ENCODE assay signal across 8 mouse cellular contexts in genomic region chr19:10204616-10205001, GRCm38 (mm10). TPM values are rescaled to one million over a fixed set of nuclear protein-coding genes. Genes with fewer than 3 reads are reported as not detected.
DNase-seq lines count a peak whose midpoint lies in the region; ATAC-seq lines count a peak whose summit lies in the region.

No protein-coding gene starts in this region.

- peak overlapping the region; percentile 66 for H3K4me3 ChIP-seq in hindbrain, embryonic 15.5 days
- peak overlapping the region; percentile 97 for H3K4me3 ChIP-seq in liver, embryonic 12.5 days

- no peaks in the 10 kb centered on the region for H3K9me3 ChIP-seq in hindbrain, embryonic 15.5 days
- no peaks in the 10 kb centered on the region for H3K9me3 ChIP-seq in liver, embryonic 12.5 days (replicated peaks)

- peak overlapping the region; percentile 81 for H3K27ac ChIP-seq in hindbrain, embryonic 15.5 days (replicated peaks)
- H3K27ac ChIP-seq in liver, embryonic 12.5 days = peak overlapping the region; percentile 97

- H3K9ac ChIP-seq in hindbrain, embryonic 15.5 days = peak overlapping the region; percentile 75
- peak overlapping the region; percentile 97 for H3K9ac ChIP-seq in liver, embryonic 12.5 days

- WGBS in hindbrain, embryonic 15.5 days = 1% methylated on average over 5 of the region's 5 CpGs
- WGBS in liver, embryonic 12.5 days (ENCODE audit: insufficient replicate concordance) = under 1% methylated on average over 5 of the region's 5 CpGs

- H3K27me3 ChIP-seq in hindbrain, embryonic 15.5 days = no peaks in the 10 kb centered on the region
- H3K27me3 ChIP-seq in liver, embryonic 12.5 days (replicated peaks) = no peaks in the 10 kb centered on the region

- H3K4me1 ChIP-seq in hindbrain, embryonic 15.5 days (replicated peaks) = peaks cover 16% of the 10 kb centered on the region
- H3K4me1 ChIP-seq in liver, embryonic 12.5 days = peaks cover 42% of the 10 kb centered on the region

- ATAC-seq in monocyte, adult 5-6 weeks (replicated peaks; ENCODE audit: insufficient number of reproducible peaks, low FRiP score, low TSS enrichment, poor library complexity, severe bottlenecking) = no peak
- peak; percentile 64 for ATAC-seq in erythroid progenitor cell, adult 5-6 weeks (replicated peaks; ENCODE audit: low FRiP score, poor library complexity, severe bottlenecking)
- peak; percentile 25; the same call in 1 of the 2 replicates for ATAC-seq in hindbrain, embryonic 15.5 days (ENCODE audit: low FRiP score, low read depth)
- ATAC-seq in liver, embryonic 12.5 days = no peak

- H3K4me2 ChIP-seq in hindbrain, embryonic 15.5 days = peak overlapping the region; percentile 82
- peak overlapping the region; percentile 80 for H3K4me2 ChIP-seq in liver, embryonic 12.5 days

- DNase-seq in monocyte, adult 2 months (ENCODE audit: low read depth in 1 of 2, low spot score in 2 of 2) = peak; percentile 41 to 42
- peak; percentile 73 for DNase-seq in adrenal gland, postnatal 14 days
- peak; percentile 74 for DNase-seq in naive thymus-derived CD4-positive, alpha-beta T cell, adult 2 months (ENCODE audit: low read depth)
- DNase-seq in urinary bladder, adult 18-20 months (ENCODE audit: low spot score in 2 of 2) = no peak

- H3K36me3 ChIP-seq in hindbrain, embryonic 15.5 days = peaks cover 33% of the 10 kb centered on the region
- H3K36me3 ChIP-seq in liver, embryonic 12.5 days = peaks cover 67% of the 10 kb centered on the region

RNA-seq across cellular contexts. Expression of gene Fen1, which starts 0.6 kb away (rescaled TPM):
- 31.8 to 42.7 TPM (median 41.9 TPM) in 3 replicates for total RNA-seq in monocyte, adult 5-6 weeks (2017)
- total RNA-seq in adrenal gland, postnatal 14 days (2021) = 20.6 and 21.7 TPM in 2 replicates
- total RNA-seq in erythroid progenitor cell, adult 5-6 weeks (2015; ENCODE audit: low replicate concordance) = 84.0 and 108 TPM in 2 replicates
- total RNA-seq in erythroid progenitor cell, adult 5-6 weeks (2017; ENCODE audit: low replicate concordance) = 100 and 189 TPM in 2 replicates
- 28.0 and 28.2 TPM in 2 replicates for polyA plus RNA-seq in hindbrain, embryonic 15.5 days (2015; fragmentation: Nextera tagmentation; extraction: Ambion mirVana)
- polyA plus RNA-seq in liver, embryonic 12.5 days (2016; fragmentation: Nextera tagmentation; extraction: Ambion mirVana) = 198 and 200 TPM in 2 replicates

RNA-seq across cellular contexts. Expression of gene Tmem258, which starts 0.8 kb away (rescaled TPM):
- total RNA-seq in monocyte, adult 5-6 weeks (2017) = 129 to 133 TPM (median 132 TPM) in 3 replicates
- total RNA-seq in adrenal gland, postnatal 14 days (2021) = 161 and 170 TPM in 2 replicates
- total RNA-seq in erythroid progenitor cell, adult 5-6 weeks (2015; ENCODE audit: low replicate concordance) = 117 and 140 TPM in 2 replicates
- 52.0 and 82.2 TPM in 2 replicates for total RNA-seq in erythroid progenitor cell, adult 5-6 weeks (2017; ENCODE audit: low replicate concordance)
- polyA plus RNA-seq in hindbrain, embryonic 15.5 days (2015; fragmentation: Nextera tagmentation; extraction: Ambion mirVana) = 330 and 360 TPM in 2 replicates
- 350 and 353 TPM in 2 replicates for polyA plus RNA-seq in liver, embryonic 12.5 days (2016; fragmentation: Nextera tagmentation; extraction: Ambion mirVana)

RNA-seq across cellular contexts. Expression of gene Fads1, which starts 21.9 kb away (rescaled TPM):
- 2.2 to 5.1 TPM (median 2.3 TPM) in 3 replicates for total RNA-seq in monocyte, adult 5-6 weeks (2017)
- total RNA-seq in adrenal gland, postnatal 14 days (2021) = 324 and 362 TPM in 2 replicates
- 68.1 and 70.8 TPM in 2 replicates for total RNA-seq in erythroid progenitor cell, adult 5-6 weeks (2015; ENCODE audit: low replicate concordance)
- 47.4 and 51.1 TPM in 2 replicates for total RNA-seq in erythroid progenitor cell, adult 5-6 weeks (2017; ENCODE audit: low replicate concordance)
- polyA plus RNA-seq in hindbrain, embryonic 15.5 days (2015; fragmentation: Nextera tagmentation; extraction: Ambion mirVana) = 155 and 160 TPM in 2 replicates
- polyA plus RNA-seq in liver, embryonic 12.5 days (2016; fragmentation: Nextera tagmentation; extraction: Ambion mirVana) = 86.4 and 91.6 TPM in 2 replicates

RNA-seq across cellular contexts. Expression of gene Myrf, which starts 35.9 kb away (rescaled TPM):
- 0.10 to 2.3 TPM in 2 of 3 replicates, not detected in the other for total RNA-seq in monocyte, adult 5-6 weeks (2017)
- 2.6 and 4.7 TPM in 2 replicates for total RNA-seq in adrenal gland, postnatal 14 days (2021)
- total RNA-seq in erythroid progenitor cell, adult 5-6 weeks (2015; ENCODE audit: low replicate concordance) = not detected in 2 replicates
- not detected in 2 replicates for total RNA-seq in erythroid progenitor cell, adult 5-6 weeks (2017; ENCODE audit: low replicate concordance)
- polyA plus RNA-seq in hindbrain, embryonic 15.5 days (2015; fragmentation: Nextera tagmentation; extraction: Ambion mirVana) = 0.76 and 0.92 TPM in 2 replicates
- 6.6 TPM in 2 replicates for polyA plus RNA-seq in liver, embryonic 12.5 days (2016; fragmentation: Nextera tagmentation; extraction: Ambion mirVana)

Comparison
In these comparisons a context has a peak if more than half of its experiments do, and no peak if none do; other contexts are left out.
1. DNase-seq: peak in monocyte, adult 2 months (2 of 2), adrenal gland, postnatal 14 days (single experiment) and naive thymus-derived CD4-positive, alpha-beta T cell, adult 2 months (single experiment); none in urinary bladder, adult 18-20 months (0 of 2).
2. ATAC-seq: peak in erythroid progenitor cell, adult 5-6 weeks (single experiment) and hindbrain, embryonic 15.5 days (single experiment); none in monocyte, adult 5-6 weeks (single experiment) and liver, embryonic 12.5 days (single experiment).